Mouse (Mus musculus): Measurements from ENCODE around the gene Akt2.

DNA sequence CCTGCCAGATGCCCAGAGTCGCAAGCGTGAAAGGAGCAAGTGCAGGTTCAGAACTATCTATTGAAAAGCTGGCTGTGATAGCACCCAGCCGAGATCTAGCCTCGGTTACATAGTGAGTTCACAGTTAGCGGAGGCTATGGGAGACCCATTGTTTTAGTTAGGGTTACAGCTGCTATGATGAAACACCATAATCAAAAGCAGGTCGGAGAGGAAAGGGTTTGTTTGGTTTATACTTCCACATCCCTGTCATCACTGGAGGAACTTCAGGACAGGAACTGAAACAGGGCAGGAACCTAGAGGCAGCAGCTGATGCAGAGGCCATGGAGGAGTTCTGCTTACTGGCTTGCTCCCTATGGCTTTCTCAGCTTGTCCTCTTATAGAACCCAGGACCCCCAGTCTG lies 13.8 kb upstream of the Akt2 start:
- no peak for TF ChIP-seq CTCF (IDR thresholded peaks at IDR 0.05 in 2 of 3, conservative IDR thresholded peaks at IDR 0.05 in 1 of 3; ENCODE audit: control insufficient read depth in 1 of 3, insufficient read depth in 1 of 3, low read depth in 2 of 3, low read length in 3 of 3, poor library complexity in 1 of 3, severe bottlenecking in 1 of 3)
- no peak for TF ChIP-seq POLR2A (IDR thresholded peaks at IDR 0.05; ENCODE audit: control insufficient read depth in 1 of 2, insufficient read depth in 1 of 2, low read depth in 1 of 2, low read length in 2 of 2, poor library complexity in 1 of 2)
- no peak for TF ChIP-seq TAL1 (IDR thresholded peaks at IDR 0.05; ENCODE audit: low read length)
- no peak for TF ChIP-seq KAT2A (conservative IDR thresholded peaks at IDR 0.05; ENCODE audit: low read depth, low read length)
- no peak for TF ChIP-seq GATA1 (IDR thresholded peaks at IDR 0.05; ENCODE audit: low read depth, low read length)
